Mouse (Mus musculus): ENCODE results near the gene Dnajc2. TPM values are rescaled to one million over a fixed set of nuclear protein-coding genes. Genes with fewer than 3 reads are reported as not detected.

Dnajc2 gene
- polyA plus RNA-seq, 1 experiment from 2014 or later, result 34.2 TPM

GRCm38 (mm10) chr5:21729107-21729506 is 55.9 kb downstream of the Dnajc2 start:
- Histone ChIP-seq H3K27me3 (replicated peaks; ENCODE audit: insufficient read depth, low read length) (no peaks in the 10 kb centered on the region), H3K9me3 (ENCODE audit: low read length) (no peaks in the 10 kb centered on the region), H3K36me3 (ENCODE audit: insufficient read depth, low read length) (no peaks in the 10 kb centered on the region), H3K27ac (ENCODE audit: low read length) (no peak overlapping the region), H3K9ac (replicated peaks; ENCODE audit: low read depth) (no peak overlapping the region), H3K4me2 (replicated peaks; ENCODE audit: low read depth, low read length) (no peak overlapping the region), H3K4me1 (ENCODE audit: insufficient read depth, low read depth, low read length) (no peaks in the 10 kb centered on the region), H3K4me3 (ENCODE audit: low read depth, low read length) (no peak overlapping the region)
- no peak for ATAC-seq
- no peak for DNase-seq (ENCODE audit: low spot score)
- TF ChIP-seq EP300 (IDR thresholded peaks at IDR 0.05) (no peak), CTCF (IDR thresholded peaks at IDR 0.05) (no peak)
- 80% methylated on average over 5 of the region's 5 CpGs for WGBS

- Histone ChIP-seq H3K36me3 (ENCODE audit: insufficient read depth, low read length) (no peaks in the 10 kb centered on the region), H3K27ac (ENCODE audit: low read length) (no peak overlapping the region), H3K4me3 (ENCODE audit: low read depth, low read length) (no peak overlapping the region), H3K4me1 (ENCODE audit: insufficient read depth, low read depth, low read length) (no peaks in the 10 kb centered on the region), H3K9me3 (ENCODE audit: low read length) (no peaks in the 10 kb centered on the region), H3K4me2 (replicated peaks; ENCODE audit: low read depth, low read length) (no peak overlapping the region), H3K27me3 (replicated peaks; ENCODE audit: insufficient read depth, low read length) (no peaks in the 10 kb centered on the region), H3K9ac (replicated peaks; ENCODE audit: low read depth) (no peak overlapping the region)
- no peak for DNase-seq (ENCODE audit: low spot score)
- no peak for ATAC-seq
- no peak for TF ChIP-seq CTCF (IDR thresholded peaks at IDR 0.05)
- TF ChIP-seq EP300 (IDR thresholded peaks at IDR 0.05), result no peak
- WGBS, result 45% methylated on average over 7 of the region's 7 CpGs
Observed at GRCm38 (mm10) chr5:21724872-21725271, 60.2 kb downstream of the Dnajc2 start.

GRCm38 (mm10) chr5:21724427-21724826 is 60.6 kb downstream of the Dnajc2 start:
- Histone ChIP-seq H3K27me3 (replicated peaks; ENCODE audit: insufficient read depth, low read length) (no peaks in the 10 kb centered on the region), H3K4me3 (ENCODE audit: low read depth, low read length) (no peak overlapping the region), H3K4me1 (ENCODE audit: insufficient read depth, low read depth, low read length) (no peaks in the 10 kb centered on the region), H3K4me2 (replicated peaks; ENCODE audit: low read depth, low read length) (no peak overlapping the region), H3K36me3 (ENCODE audit: insufficient read depth, low read length) (no peaks in the 10 kb centered on the region), H3K9ac (replicated peaks; ENCODE audit: low read depth) (no peak overlapping the region), H3K9me3 (ENCODE audit: low read length) (no peaks in the 10 kb centered on the region), H3K27ac (ENCODE audit: low read length) (no peak overlapping the region)
- ATAC-seq (no peak), DNase-seq (ENCODE audit: low spot score) (no peak)
- WGBS, result 53% methylated on average over 1 of the region's 1 CpGs
- TF ChIP-seq EP300 (IDR thresholded peaks at IDR 0.05) (no peak), CTCF (IDR thresholded peaks at IDR 0.05) (no peak)

GRCm38 (mm10) chr5:21719209-21719608 is 65.8 kb downstream of the Dnajc2 start:
- ATAC-seq, result no peak

GRCm38 (mm10) chr5:21718546-21718945 is 66.5 kb downstream of the Dnajc2 start:
- no peak for ATAC-seq

More at GRCm38 (mm10) chr5:21719209-21719608, 65.8 kb downstream of the Dnajc2 start:
- Histone ChIP-seq H3K4me3 (ENCODE audit: low read depth, low read length) (no peak overlapping the region), H3K27me3 (replicated peaks; ENCODE audit: insufficient read depth, low read length) (no peaks in the 10 kb centered on the region), H3K4me1 (ENCODE audit: insufficient read depth, low read depth, low read length) (no peaks in the 10 kb centered on the region), H3K27ac (ENCODE audit: low read length) (no peak overlapping the region), H3K9me3 (ENCODE audit: low read length) (no peaks in the 10 kb centered on the region), H3K36me3 (ENCODE audit: insufficient read depth, low read length) (no peaks in the 10 kb centered on the region), H3K4me2 (replicated peaks; ENCODE audit: low read depth, low read length) (no peak overlapping the region), H3K9ac (replicated peaks; ENCODE audit: low read depth) (no peak overlapping the region)
- TF ChIP-seq CTCF (IDR thresholded peaks at IDR 0.05) (no peak), EP300 (IDR thresholded peaks at IDR 0.05) (no peak)
- DNase-seq (ENCODE audit: low spot score), result no peak
- WGBS, result 89% methylated on average over 2 of the region's 2 CpGs

GRCm38 (mm10) chr5:21717165-21717715 is 67.8 kb downstream of the Dnajc2 start:
- TF ChIP-seq EP300 (IDR thresholded peaks at IDR 0.05), result no peak
- TF ChIP-seq CTCF (IDR thresholded peaks at IDR 0.05), result no peak
- no peaks in the 10 kb centered on the region for H3K27me3 ChIP-seq (replicated peaks; ENCODE audit: insufficient read depth, low read length)
- no peak overlapping the region for H3K4me2 ChIP-seq (replicated peaks; ENCODE audit: low read depth, low read length)
- no peak overlapping the region for H3K9ac ChIP-seq (replicated peaks; ENCODE audit: low read depth)
- DNase-seq (ENCODE audit: low spot score) (no peak), ATAC-seq (no peak)
- no peaks in the 10 kb centered on the region for H3K4me1 ChIP-seq (ENCODE audit: insufficient read depth, low read depth, low read length)
- WGBS, result 83% methylated on average over 10 of the region's 10 CpGs
- no peaks in the 10 kb centered on the region for H3K9me3 ChIP-seq (ENCODE audit: low read length)
- no peak overlapping the region for H3K4me3 ChIP-seq (ENCODE audit: low read depth, low read length)
- no peak overlapping the region for H3K27ac ChIP-seq (ENCODE audit: low read length)
- no peaks in the 10 kb centered on the region for H3K36me3 ChIP-seq (ENCODE audit: insufficient read depth, low read length)

More at GRCm38 (mm10) chr5:21718546-21718945, 66.5 kb downstream of the Dnajc2 start:
- no peak for DNase-seq (ENCODE audit: low spot score)
- no peaks in the 10 kb centered on the region for H3K27me3 ChIP-seq (replicated peaks; ENCODE audit: insufficient read depth, low read length)
- H3K4me2 ChIP-seq (replicated peaks; ENCODE audit: low read depth, low read length), result no peak overlapping the region
- WGBS, result 74% methylated on average over 5 of the region's 5 CpGs
- H3K27ac ChIP-seq (ENCODE audit: low read length), result no peak overlapping the region
- H3K36me3 ChIP-seq (ENCODE audit: insufficient read depth, low read length), result no peaks in the 10 kb centered on the region
- no peaks in the 10 kb centered on the region for H3K4me1 ChIP-seq (ENCODE audit: insufficient read depth, low read depth, low read length)
- H3K9ac ChIP-seq (replicated peaks; ENCODE audit: low read depth), result no peak overlapping the region
- TF ChIP-seq CTCF (IDR thresholded peaks at IDR 0.05) (no peak), EP300 (IDR thresholded peaks at IDR 0.05) (no peak)
- H3K4me3 ChIP-seq (ENCODE audit: low read depth, low read length), result no peak overlapping the region
- no peaks in the 10 kb centered on the region for H3K9me3 ChIP-seq (ENCODE audit: low read length)

- DNase-seq (ENCODE audit: low spot score) (no peak), ATAC-seq (no peak)
- H3K4me1 ChIP-seq (ENCODE audit: insufficient read depth, low read depth, low read length), result no peaks in the 10 kb centered on the region
- no peaks in the 10 kb centered on the region for H3K27me3 ChIP-seq (replicated peaks; ENCODE audit: insufficient read depth, low read length)
- 91% methylated on average over 4 of the region's 4 CpGs for WGBS
- no peak overlapping the region for H3K4me2 ChIP-seq (replicated peaks; ENCODE audit: low read depth, low read length)
- no peak overlapping the region for H3K9ac ChIP-seq (replicated peaks; ENCODE audit: low read depth)
- H3K4me3 ChIP-seq (ENCODE audit: low read depth, low read length), result no peak overlapping the region
- H3K36me3 ChIP-seq (ENCODE audit: insufficient read depth, low read length), result no peaks in the 10 kb centered on the region
- TF ChIP-seq EP300 (IDR thresholded peaks at IDR 0.05) (no peak), CTCF (IDR thresholded peaks at IDR 0.05) (no peak)
- H3K9me3 ChIP-seq (ENCODE audit: low read length), result no peaks in the 10 kb centered on the region
- no peak overlapping the region for H3K27ac ChIP-seq (ENCODE audit: low read length)
Observed at GRCm38 (mm10) chr5:21714447-21714846, 70.6 kb downstream of the Dnajc2 start.

Data from lung, postnatal 0 days (tissue).